Mouse (Mus musculus) MEL-GATA-1-ER (cell line): ENCODE results near the gene Lonp2.

Experiments used
- DNase-seq: peaks from one replicate; pipeline ENCODE4 v3.0.0-alpha.2; 2012; ENCODE audit warnings: low read depth; ENCODE audit errors: extremely low read depth

The Lonp2 gene

GRCm38 (mm10) chr8:86623551-86623910, 312 bp upstream of the Lonp2 start:
- DNase-seq, result no peak

- DNase-seq, result no peak
These were observed 1.1 kb downstream of the Lonp2 start for GRCm38 (mm10) chr8:86624915-86625314.

GRCm38 (mm10) chr8:86630212-86630611, 6.4 kb downstream of the Lonp2 start:
- no peak for DNase-seq

GRCm38 (mm10) chr8:86631395-86631794, 7.6 kb downstream of the Lonp2 start:
- no peak for DNase-seq

- no peak for DNase-seq
These were observed 14.0 kb downstream of the Lonp2 start for GRCm38 (mm10) chr8:86637826-86638225.

- no peak for DNase-seq
These were observed 15.1 kb downstream of the Lonp2 start for GRCm38 (mm10) chr8:86638981-86639380.

- no peak for DNase-seq
These were observed 18.8 kb downstream of the Lonp2 start for GRCm38 (mm10) chr8:86642682-86643081.

GRCm38 (mm10) chr8:86644661-86645060, 20.8 kb downstream of the Lonp2 start:
- no peak for DNase-seq

- DNase-seq, result no peak
These were observed 23.9 kb downstream of the Lonp2 start for GRCm38 (mm10) chr8:86647771-86648170.

GRCm38 (mm10) chr8:86651416-86651815, 27.6 kb downstream of the Lonp2 start:
- no peak for DNase-seq

GRCm38 (mm10) chr8:86652546-86652945, 28.7 kb downstream of the Lonp2 start:
- DNase-seq, result no peak

- no peak for DNase-seq
These were observed 30.7 kb downstream of the Lonp2 start for GRCm38 (mm10) chr8:86654578-86654977.

- no peak for DNase-seq
These were observed 44.9 kb downstream of the Lonp2 start for GRCm38 (mm10) chr8:86668750-86669149.

- no peak for DNase-seq
These were observed 45.4 kb downstream of the Lonp2 start for GRCm38 (mm10) chr8:86669259-86669658.

GRCm38 (mm10) chr8:86686629-86687028, 62.8 kb downstream of the Lonp2 start:
- DNase-seq, result no peak

GRCm38 (mm10) chr8:86692107-86692506, 68.3 kb downstream of the Lonp2 start:
- DNase-seq, result no peak

GRCm38 (mm10) chr8:86694011-86694410, 70.2 kb downstream of the Lonp2 start:
- no peak for DNase-seq

- DNase-seq, result no peak
These were observed 71.9 kb downstream of the Lonp2 start for GRCm38 (mm10) chr8:86695703-86696102.

- DNase-seq, result no peak
These were observed 75.1 kb downstream of the Lonp2 start for GRCm38 (mm10) chr8:86698811-86699421.

GRCm38 (mm10) chr8:86699471-86699870, 75.6 kb downstream of the Lonp2 start:
- DNase-seq, result no peak

GRCm38 (mm10) chr8:86702453-86702852, 78.6 kb downstream of the Lonp2 start:
- DNase-seq, result no peak

- DNase-seq, result no peak
These were observed 81.5 kb downstream of the Lonp2 start for GRCm38 (mm10) chr8:86705317-86705716.

- DNase-seq, result no peak
These were observed 82.9 kb downstream of the Lonp2 start for GRCm38 (mm10) chr8:86706756-86707155.

- peak; percentile 73 for DNase-seq
These were observed 84.0 kb downstream of the Lonp2 start for GRCm38 (mm10) chr8:86707873-86708272.
